In genomic region chr15:94722759-94723158, GRCm38 (mm10) we compare ENCODE assay signal across 9 mouse cellular contexts.
A peak's percentile ranks its signal among the peaks of the same experiment; 100 is the strongest.
DNase-seq lines count a peak whose midpoint lies in the region; ATAC-seq lines count a peak whose summit lies in the region.
"Had no signal": no experiment of that assay in that cellular context is flagged by ENCODE, and none has a peak within 500 bp of the region (broad histone marks: within the 10 kb centered on the region; RNA-seq: fewer than 3 reads in every experiment).

No protein-coding gene starts in this region.

- H3K4me3 ChIP-seq in kidney, embryonic 14.5 days (ENCODE audit: low read length) = no peak overlapping the region
- H3K4me3 ChIP-seq: embryonic facial prominence, embryonic 15.5 days had no signal

- no peak for ATAC-seq in kidney, embryonic 14.5 days (ENCODE audit: low FRiP score, low TSS enrichment)
- ATAC-seq in megakaryocyte progenitor cell, adult 5-6 weeks (replicated peaks; ENCODE audit: poor library complexity) = no peak; the same call in 1 of the 2 replicates

- no peaks in the 10 kb centered on the region for H3K27me3 ChIP-seq in kidney, embryonic 14.5 days (ENCODE audit: control insufficient read depth, insufficient read depth, low read length)
- H3K27me3 ChIP-seq: embryonic facial prominence, embryonic 15.5 days had no signal

- H3K4me2 ChIP-seq in kidney, embryonic 14.5 days (replicated peaks; ENCODE audit: low read depth, low read length) = no peak overlapping the region
- H3K4me2 ChIP-seq: embryonic facial prominence, embryonic 15.5 days had no signal

- WGBS in kidney, embryonic 14.5 days = 24% methylated on average over 5 of the region's 5 CpGs

- no peak overlapping the region for H3K9ac ChIP-seq in kidney, embryonic 14.5 days (ENCODE audit: low read depth, low read length)
- H3K9ac ChIP-seq: embryonic facial prominence, embryonic 15.5 days had no signal

- DNase-seq in kidney, adult 18-20 months = peak; percentile 42
- peak; percentile 18 for DNase-seq in MEL-GATA-1-ER (ENCODE audit: extremely low read depth, low read depth)
- peak; percentile 3 for DNase-seq in c-Kit-positive CD71-positive TER-119-positive erythroid progenitor cells, embryonic 14.5 days (ENCODE audit: low spot score)
- DNase-seq in frontal cortex, postnatal 25 days (ENCODE audit: low spot score in 2 of 2) = peak; percentile 65 to 70
- peak; percentile 59 to 89 for DNase-seq in layer of hippocampus, postnatal 25 days (ENCODE audit: extremely low spot score in 1 of 2, low spot score in 1 of 2)
- DNase-seq in retina, adult 2 months (ENCODE audit: low read depth, low spot score) = peak; percentile 33

- no peaks in the 10 kb centered on the region for H3K4me1 ChIP-seq in kidney, embryonic 14.5 days (ENCODE audit: control insufficient read depth, insufficient read depth, low read length)
- H3K4me1 ChIP-seq: embryonic facial prominence, embryonic 15.5 days had no signal

- no peaks in the 10 kb centered on the region for H3K36me3 ChIP-seq in kidney, embryonic 14.5 days (ENCODE audit: control insufficient read depth, insufficient read depth, low read length)
- H3K36me3 ChIP-seq: embryonic facial prominence, embryonic 15.5 days had no signal

- H3K9me3 ChIP-seq in kidney, embryonic 14.5 days (ENCODE audit: control insufficient read depth, low read length) = no peaks in the 10 kb centered on the region
- H3K9me3 ChIP-seq: embryonic facial prominence, embryonic 15.5 days had no signal

- H3K27ac ChIP-seq in kidney, embryonic 14.5 days (ENCODE audit: low read depth, low read length) = no peak overlapping the region
- H3K27ac ChIP-seq: embryonic facial prominence, embryonic 15.5 days had no signal

Comparison
In these comparisons a context has a peak if more than half of its experiments do, and no peak if none do; other contexts are left out.
1. DNase-seq: peak in every context shown above with its lines; median percentile 74 in layer of hippocampus, postnatal 25 days; 68 in frontal cortex, postnatal 25 days; 42 in kidney, adult 18-20 months; 33 in retina, adult 2 months; 18 in MEL-GATA-1-ER; 3 in c-Kit-positive CD71-positive TER-119-positive erythroid progenitor cells, embryonic 14.5 days.